Mouse (Mus musculus): ENCODE data around the gene Selenon. TPM values are rescaled to one million over a fixed set of nuclear protein-coding genes. Genes with fewer than 3 reads are reported as not detected.
A peak's percentile ranks its signal among the peaks of the same experiment; 100 is the strongest.

Gene Selenon
- polyA plus RNA-seq, 1 experiment from 2014 or later, result 14.7 TPM

GRCm38 (mm10) chr4:134590227-134590926 lies 38.4 kb upstream of the Selenon start:
- Histone ChIP-seq H3K4me2 (ENCODE audit: low read length) (no peak overlapping the region), H3K4me3 (ENCODE audit: low read depth, low read length) (no peak overlapping the region), H3K4me1 (replicated peaks; ENCODE audit: control insufficient read depth, insufficient read depth, low read length) (peaks cover 8% of the 10 kb centered on the region; the same call in 1 of the 2 replicates), H3K9ac (ENCODE audit: low read length) (no peak overlapping the region), H3K9me3 (ENCODE audit: control insufficient read depth, low read length) (no peaks in the 10 kb centered on the region), H3K27ac (ENCODE audit: low read depth) (no peak overlapping the region), H3K27me3 (replicated peaks; ENCODE audit: control insufficient read depth, insufficient read depth, low read length) (no peaks in the 10 kb centered on the region), H3K36me3 (ENCODE audit: control insufficient read depth, insufficient read depth, low read length) (no peaks in the 10 kb centered on the region)
- 85% methylated on average over 10 of the region's 10 CpGs for WGBS
- no peak for ATAC-seq (replicated peaks; ENCODE audit: low FRiP score, low TSS enrichment, low read depth)
- DNase-seq (ENCODE audit: low spot score), result no peak

GRCm38 (mm10) chr4:134589786-134590185 lies 37.8 kb upstream of the Selenon start:
- DNase-seq (ENCODE audit: low spot score) (no peak), ATAC-seq (replicated peaks; ENCODE audit: low FRiP score, low TSS enrichment, low read depth) (no peak)
- no peaks in the 10 kb centered on the region for H3K36me3 ChIP-seq (ENCODE audit: control insufficient read depth, insufficient read depth, low read length)
- no peak overlapping the region for H3K27ac ChIP-seq (ENCODE audit: low read depth)
- H3K9me3 ChIP-seq (ENCODE audit: control insufficient read depth, low read length), result no peaks in the 10 kb centered on the region
- peaks cover 8% of the 10 kb centered on the region; the same call in 1 of the 2 replicates for H3K4me1 ChIP-seq (replicated peaks; ENCODE audit: control insufficient read depth, insufficient read depth, low read length)
- no peak overlapping the region for H3K4me3 ChIP-seq (ENCODE audit: low read depth, low read length)
- WGBS, result 87% methylated on average over 9 of the region's 9 CpGs
- no peaks in the 10 kb centered on the region for H3K27me3 ChIP-seq (replicated peaks; ENCODE audit: control insufficient read depth, insufficient read depth, low read length)
- H3K9ac ChIP-seq (ENCODE audit: low read length), result no peak overlapping the region
- no peak overlapping the region for H3K4me2 ChIP-seq (ENCODE audit: low read length)

GRCm38 (mm10) chr4:134588951-134589350 lies 37.0 kb upstream of the Selenon start:
- H3K36me3 ChIP-seq (ENCODE audit: control insufficient read depth, insufficient read depth, low read length), result no peaks in the 10 kb centered on the region
- no peaks in the 10 kb centered on the region for H3K27me3 ChIP-seq (replicated peaks; ENCODE audit: control insufficient read depth, insufficient read depth, low read length)
- H3K4me3 ChIP-seq (ENCODE audit: low read depth, low read length), result no peak overlapping the region
- no peak overlapping the region for H3K9ac ChIP-seq (ENCODE audit: low read length)
- no peak overlapping the region for H3K27ac ChIP-seq (ENCODE audit: low read depth)
- WGBS, result 82% methylated on average over 5 of the region's 5 CpGs
- ATAC-seq (replicated peaks; ENCODE audit: low FRiP score, low TSS enrichment, low read depth), result no peak
- no peak overlapping the region for H3K4me2 ChIP-seq (ENCODE audit: low read length)
- no peaks in the 10 kb centered on the region for H3K9me3 ChIP-seq (ENCODE audit: control insufficient read depth, low read length)
- no peak for DNase-seq (ENCODE audit: low spot score)
- peaks cover 8% of the 10 kb centered on the region; the same call in 1 of the 2 replicates for H3K4me1 ChIP-seq (replicated peaks; ENCODE audit: control insufficient read depth, insufficient read depth, low read length)

- Histone ChIP-seq H3K4me2 (ENCODE audit: low read length) (no peak overlapping the region), H3K4me3 (ENCODE audit: low read depth, low read length) (no peak overlapping the region), H3K27ac (ENCODE audit: low read depth) (no peak overlapping the region), H3K27me3 (replicated peaks; ENCODE audit: control insufficient read depth, insufficient read depth, low read length) (no peaks in the 10 kb centered on the region), H3K4me1 (replicated peaks; ENCODE audit: control insufficient read depth, insufficient read depth, low read length) (peaks cover 8% of the 10 kb centered on the region; the same call in 1 of the 2 replicates), H3K9ac (ENCODE audit: low read length) (no peak overlapping the region), H3K9me3 (ENCODE audit: control insufficient read depth, low read length) (no peaks in the 10 kb centered on the region), H3K36me3 (ENCODE audit: control insufficient read depth, insufficient read depth, low read length) (no peaks in the 10 kb centered on the region)
- no peak for ATAC-seq (replicated peaks; ENCODE audit: low FRiP score, low TSS enrichment, low read depth)
- 86% methylated on average over 9 of the region's 9 CpGs for WGBS
- no peak for DNase-seq (ENCODE audit: low spot score)
These were observed 36.3 kb upstream of the Selenon start for GRCm38 (mm10) chr4:134588287-134588686.

GRCm38 (mm10) chr4:134587636-134588197 lies 35.8 kb upstream of the Selenon start:
- Histone ChIP-seq H3K4me3 (ENCODE audit: low read depth, low read length) (no peak overlapping the region), H3K9me3 (ENCODE audit: control insufficient read depth, low read length) (no peaks in the 10 kb centered on the region), H3K4me1 (replicated peaks; ENCODE audit: control insufficient read depth, insufficient read depth, low read length) (peaks cover 8% of the 10 kb centered on the region; the same call in 1 of the 2 replicates), H3K36me3 (ENCODE audit: control insufficient read depth, insufficient read depth, low read length) (no peaks in the 10 kb centered on the region), H3K4me2 (ENCODE audit: low read length) (no peak overlapping the region), H3K27ac (ENCODE audit: low read depth) (no peak overlapping the region), H3K27me3 (replicated peaks; ENCODE audit: control insufficient read depth, insufficient read depth, low read length) (no peaks in the 10 kb centered on the region), H3K9ac (ENCODE audit: low read length) (no peak overlapping the region)
- 45% methylated on average over 11 of the region's 11 CpGs for WGBS
- ATAC-seq (replicated peaks; ENCODE audit: low FRiP score, low TSS enrichment, low read depth), result no peak
- DNase-seq (ENCODE audit: low spot score), result no peak

- no peak overlapping the region for H3K4me2 ChIP-seq (ENCODE audit: low read length)
- no peak for ATAC-seq (replicated peaks; ENCODE audit: low FRiP score, low TSS enrichment, low read depth)
- no peak overlapping the region for H3K27ac ChIP-seq (ENCODE audit: low read depth)
- H3K9me3 ChIP-seq (ENCODE audit: control insufficient read depth, low read length), result no peaks in the 10 kb centered on the region
- 75% methylated on average over 1 of the region's 1 CpGs for WGBS
- no peaks in the 10 kb centered on the region for H3K27me3 ChIP-seq (replicated peaks; ENCODE audit: control insufficient read depth, insufficient read depth, low read length)
- no peak for DNase-seq (ENCODE audit: low spot score)
- H3K9ac ChIP-seq (ENCODE audit: low read length), result no peak overlapping the region
- H3K4me1 ChIP-seq (replicated peaks; ENCODE audit: control insufficient read depth, insufficient read depth, low read length), result peaks cover 5% of the 10 kb centered on the region; the same call in 1 of the 2 replicates
- H3K36me3 ChIP-seq (ENCODE audit: control insufficient read depth, insufficient read depth, low read length), result no peaks in the 10 kb centered on the region
- no peak overlapping the region for H3K4me3 ChIP-seq (ENCODE audit: low read depth, low read length)
These were observed 34.7 kb upstream of the Selenon start for GRCm38 (mm10) chr4:134586631-134587030.

- Histone ChIP-seq H3K9me3 (ENCODE audit: control insufficient read depth, low read length) (no peaks in the 10 kb centered on the region), H3K27me3 (replicated peaks; ENCODE audit: control insufficient read depth, insufficient read depth, low read length) (no peaks in the 10 kb centered on the region), H3K4me2 (ENCODE audit: low read length) (no peak overlapping the region), H3K4me3 (ENCODE audit: low read depth, low read length) (no peak overlapping the region), H3K9ac (ENCODE audit: low read length) (no peak overlapping the region), H3K36me3 (ENCODE audit: control insufficient read depth, insufficient read depth, low read length) (no peaks in the 10 kb centered on the region), H3K27ac (ENCODE audit: low read depth) (no peak overlapping the region), H3K4me1 (replicated peaks; ENCODE audit: control insufficient read depth, insufficient read depth, low read length) (peaks cover under 1% of the 10 kb centered on the region; the same call in 1 of the 2 replicates)
- no peak for ATAC-seq (replicated peaks; ENCODE audit: low FRiP score, low TSS enrichment, low read depth)
- WGBS, result 89% methylated on average over 7 of the region's 7 CpGs
- DNase-seq (ENCODE audit: low spot score), result no peak
These were observed 34.2 kb upstream of the Selenon start for GRCm38 (mm10) chr4:134586126-134586525.

GRCm38 (mm10) chr4:134583513-134583912 lies 31.5 kb upstream of the Selenon start:
- no peak overlapping the region for H3K9ac ChIP-seq (ENCODE audit: low read length)
- no peak overlapping the region for H3K27ac ChIP-seq (ENCODE audit: low read depth)
- ATAC-seq (replicated peaks; ENCODE audit: low FRiP score, low TSS enrichment, low read depth) (no peak), DNase-seq (ENCODE audit: low spot score) (peak; percentile 67)
- H3K4me3 ChIP-seq (ENCODE audit: low read depth, low read length), result no peak overlapping the region
- no peaks in the 10 kb centered on the region for H3K27me3 ChIP-seq (replicated peaks; ENCODE audit: control insufficient read depth, insufficient read depth, low read length)
- H3K4me2 ChIP-seq (ENCODE audit: low read length), result no peak overlapping the region
- peaks cover 14% of the 10 kb centered on the region for H3K4me1 ChIP-seq (replicated peaks; ENCODE audit: control insufficient read depth, insufficient read depth, low read length)
- H3K36me3 ChIP-seq (ENCODE audit: control insufficient read depth, insufficient read depth, low read length), result no peaks in the 10 kb centered on the region
- H3K9me3 ChIP-seq (ENCODE audit: control insufficient read depth, low read length), result no peaks in the 10 kb centered on the region
- 65% methylated on average over 3 of the region's 3 CpGs for WGBS

GRCm38 (mm10) chr4:134581365-134581764 lies 29.4 kb upstream of the Selenon start:
- H3K27me3 ChIP-seq (replicated peaks; ENCODE audit: control insufficient read depth, insufficient read depth, low read length), result no peaks in the 10 kb centered on the region
- ATAC-seq (replicated peaks; ENCODE audit: low FRiP score, low TSS enrichment, low read depth), result no peak
- no peak overlapping the region for H3K9ac ChIP-seq (ENCODE audit: low read length)
- WGBS, result 63% methylated on average over 8 of the region's 8 CpGs
- no peak overlapping the region for H3K27ac ChIP-seq (ENCODE audit: low read depth)
- H3K36me3 ChIP-seq (ENCODE audit: control insufficient read depth, insufficient read depth, low read length), result no peaks in the 10 kb centered on the region
- H3K4me1 ChIP-seq (replicated peaks; ENCODE audit: control insufficient read depth, insufficient read depth, low read length), result peaks cover 15% of the 10 kb centered on the region
- no peaks in the 10 kb centered on the region for H3K9me3 ChIP-seq (ENCODE audit: control insufficient read depth, low read length)
- DNase-seq (ENCODE audit: low spot score), result no peak
- H3K4me2 ChIP-seq (ENCODE audit: low read length), result no peak overlapping the region
- no peak overlapping the region for H3K4me3 ChIP-seq (ENCODE audit: low read depth, low read length)

Data from intestine, embryonic 14.5 days (tissue).